Mouse (Mus musculus) urinary bladder, postnatal 10 days (tissue): Measurements from ENCODE around the gene Lrrc17.
"Not testable (repeated sequence)": the region's sequence is repeated elsewhere in the genome, so short reads cannot be mapped to it uniquely, and the experiment has no call there.

ENCODE experiments used
- DNase-seq: peaks from one replicate; pipeline ENCODE4 v3.0.0; 2022; ENCODE audit warnings: low spot score

Lrrc17 gene

DNA sequence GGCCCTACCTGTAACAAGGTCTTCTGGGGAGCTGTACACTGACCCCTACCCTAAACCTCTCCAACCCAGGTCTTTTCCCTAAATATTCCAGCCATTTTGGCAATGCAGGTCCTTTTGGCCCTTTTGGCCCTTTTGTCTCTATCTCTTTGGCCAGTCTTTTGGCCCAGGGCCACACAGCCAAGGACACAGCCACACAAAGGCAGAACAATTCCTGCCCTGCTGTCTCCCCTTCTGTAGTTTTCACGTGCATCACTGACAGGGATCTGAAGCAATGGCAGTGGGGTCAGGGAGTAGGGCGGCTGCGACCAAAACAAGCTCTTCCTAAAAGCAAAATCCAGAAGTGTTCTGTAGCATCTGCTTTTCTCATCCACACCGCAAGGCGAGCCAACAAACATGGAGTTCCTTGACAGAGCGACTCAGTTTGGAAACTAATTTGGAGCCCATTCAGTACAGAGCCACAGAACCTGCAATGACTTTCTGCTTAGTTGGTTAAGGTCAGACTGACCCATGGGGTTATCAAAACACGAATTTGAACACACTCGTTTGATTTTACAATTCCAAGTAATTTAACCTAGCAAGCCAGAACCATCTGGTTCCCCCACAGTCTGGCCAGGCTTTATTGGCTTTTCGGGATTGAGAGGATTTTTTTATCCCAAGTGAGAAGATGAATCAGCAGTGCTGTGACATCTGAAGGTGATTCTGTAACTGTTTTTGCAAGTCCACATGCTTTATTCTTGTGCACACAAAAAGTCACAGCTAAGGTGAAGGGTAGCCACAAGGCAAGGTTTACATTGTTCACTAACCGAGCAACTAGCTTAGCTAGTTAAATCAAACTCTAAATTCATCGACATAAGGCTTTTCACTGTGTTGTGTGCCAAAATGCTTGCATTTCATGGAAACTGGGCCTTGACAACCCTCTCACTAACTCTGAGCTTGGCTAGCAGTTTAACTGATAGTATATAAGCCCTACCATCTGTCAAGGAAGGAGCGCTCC, 65.2 kb downstream of the Lrrc17 start:
- DNase-seq, result no peak

- DNase-seq, result no peak
These were observed 67.6 kb downstream of the Lrrc17 start for GRCm38 (mm10) chr5:21610996-21611395.

DNA sequence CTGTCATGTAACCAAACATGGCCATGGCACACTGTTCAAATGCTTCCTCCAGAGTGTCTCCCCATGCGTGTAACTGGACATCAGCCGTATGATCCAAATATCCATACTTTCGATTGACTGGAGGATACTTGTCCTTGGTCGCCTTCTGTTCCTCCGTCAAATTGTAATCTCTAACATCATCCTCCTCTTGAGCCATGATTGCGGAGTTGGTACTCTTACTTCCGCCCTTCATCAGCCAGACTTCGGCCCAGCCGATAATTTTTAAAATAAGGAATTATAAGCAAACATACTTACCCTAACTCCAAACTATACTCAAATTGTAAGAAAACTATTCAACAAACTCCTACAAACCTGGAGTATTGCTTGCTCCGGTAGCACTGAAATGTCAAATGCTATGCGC, 70.9 kb downstream of the Lrrc17 start:
- DNase-seq, result not testable (repeated sequence)

DNA sequence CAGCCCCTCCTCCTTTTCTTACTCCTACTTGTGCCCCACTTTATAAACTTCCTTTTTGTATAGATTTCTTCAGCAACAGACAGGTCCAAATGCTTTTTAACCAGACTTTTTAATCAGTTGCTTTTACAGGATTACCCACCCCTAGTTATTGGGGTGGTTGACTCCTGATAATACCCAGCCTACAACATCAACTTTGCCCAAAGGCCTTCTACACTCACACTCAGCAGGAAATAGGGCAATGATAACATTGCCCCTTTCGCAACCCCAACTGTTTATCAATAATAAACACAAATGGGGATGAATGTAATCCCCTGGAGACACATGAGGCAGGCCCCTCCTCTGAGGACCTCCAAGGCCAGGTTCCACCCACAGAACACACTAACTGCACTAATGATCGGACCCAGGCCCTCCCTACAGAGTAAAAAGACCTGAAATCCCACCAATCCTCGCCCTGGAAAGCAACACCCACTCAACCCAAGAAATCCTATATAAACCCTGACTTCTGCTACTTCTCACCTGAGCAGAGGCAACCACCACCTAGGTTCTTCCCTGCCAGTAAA, 73.2 kb downstream of the Lrrc17 start:
- DNase-seq, result no peak
